Mouse (Mus musculus): ENCODE measurements at regions not wholly inside any gene's neighbourhood (a gene's known extent, or its start where the extent isn't known, plus 50 kb on each side); places are given as distances from the start of the nearest gene placed in this dataset. TPM values are rescaled to one million over a fixed set of nuclear protein-coding genes. Genes with fewer than 3 reads are reported as not detected.

Small RNA genes lying in the stretch of these regions (microRNA-seq; reads per million reads assigned to microRNA genes)
- gene Gm27441, result not detected
